ENCODE assay signal across 29 mouse cellular contexts in the genomic region with DNA sequence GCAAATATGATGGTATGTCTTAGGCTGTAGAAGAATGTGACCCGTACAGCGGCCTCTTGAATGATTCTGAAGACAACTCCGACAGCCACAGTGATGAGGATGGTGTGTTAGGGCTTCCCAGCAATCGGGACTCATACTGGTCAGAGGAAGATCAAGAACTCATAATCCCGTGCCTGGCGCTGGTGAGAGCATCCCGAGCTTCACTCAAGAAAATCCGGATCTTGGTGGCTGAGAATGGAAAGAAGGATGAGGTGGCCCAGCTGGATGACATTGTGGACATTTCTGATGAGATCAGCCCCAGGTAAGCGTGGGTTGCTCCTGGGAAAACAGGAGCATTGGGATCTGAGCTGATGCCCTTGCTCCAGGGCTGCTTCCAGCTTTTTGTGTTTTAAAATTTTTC. TPM values are rescaled to one million over a fixed set of nuclear protein-coding genes. Genes with fewer than 3 reads are reported as not detected.
"Had no signal": no experiment of that assay in that cellular context is flagged by ENCODE, and none has a peak within 500 bp of the region (broad histone marks: within the 10 kb centered on the region; RNA-seq: fewer than 3 reads in every experiment).

No protein-coding gene starts in this region.

- H3K4me2 ChIP-seq: embryonic facial prominence, embryonic 12.5 days; embryonic facial prominence, embryonic 13.5 days; embryonic facial prominence, embryonic 15.5 days; forebrain, embryonic 12.5 days; forebrain, embryonic 13.5 days; forebrain, embryonic 15.5 days had no signal

- H3K9ac ChIP-seq: embryonic facial prominence, embryonic 12.5 days; embryonic facial prominence, embryonic 13.5 days; embryonic facial prominence, embryonic 15.5 days; forebrain, embryonic 12.5 days; forebrain, embryonic 13.5 days; forebrain, embryonic 15.5 days; forebrain, postnatal 0 days had no signal

- H3K27ac ChIP-seq: embryonic facial prominence, embryonic 10.5 days; embryonic facial prominence, embryonic 12.5 days; embryonic facial prominence, embryonic 13.5 days; embryonic facial prominence, embryonic 15.5 days; forebrain, embryonic 10.5 days; forebrain, embryonic 12.5 days; forebrain, embryonic 13.5 days; forebrain, embryonic 15.5 days; gastrocnemius, adult 2 months; heart, adult 2 months; heart, embryonic 10.5 days had no signal

- ATAC-seq: forebrain, embryonic 13.5 days; forebrain, embryonic 14.5 days; forebrain, embryonic 15.5 days; forebrain, embryonic 16.5 days; forebrain, postnatal 0 days had no signal

- H3K27me3 ChIP-seq: embryonic facial prominence, embryonic 12.5 days; embryonic facial prominence, embryonic 13.5 days; embryonic facial prominence, embryonic 15.5 days; forebrain, embryonic 12.5 days; forebrain, embryonic 13.5 days; forebrain, embryonic 15.5 days had no signal

- H3K9me3 ChIP-seq: embryonic facial prominence, embryonic 10.5 days; embryonic facial prominence, embryonic 12.5 days; embryonic facial prominence, embryonic 13.5 days; embryonic facial prominence, embryonic 15.5 days; forebrain, embryonic 10.5 days; forebrain, embryonic 12.5 days; forebrain, embryonic 13.5 days; forebrain, embryonic 15.5 days; heart, embryonic 10.5 days had no signal

- DNase-seq: cerebellum, adult 8-10 months; cerebellum, adult 9-11 months; cerebellum, postnatal 10 days; cerebellum, postnatal 14 days; cerebellum, postnatal 25 days; cerebellum, postnatal 36 days; embryo, embryonic 11 days; forebrain, postnatal 0 days; gastrocnemius, adult 2 months; gastrocnemius, postnatal 10 days; gastrocnemius, postnatal 14 days; gastrocnemius, postnatal 25 days; gastrocnemius, postnatal 36 days; heart, adult 18-20 months; heart, adult 2 months had no signal

- H3K4me3 ChIP-seq: embryonic facial prominence, embryonic 10.5 days; embryonic facial prominence, embryonic 12.5 days; embryonic facial prominence, embryonic 13.5 days; embryonic facial prominence, embryonic 15.5 days; erythroblast, embryonic 14.5 days; forebrain, embryonic 10.5 days; forebrain, embryonic 12.5 days; forebrain, embryonic 13.5 days; forebrain, embryonic 15.5 days; gastrocnemius, adult 2 months; heart, adult 2 months; heart, embryonic 10.5 days had no signal

RNA-seq across cellular contexts. Expression of a gene that starts 24.2 kb away (rescaled TPM):
- polyA plus RNA-seq: cortical plate, adult 2 months; frontal cortex, adult 2 months had no signal
